Mouse (Mus musculus): Measurements from ENCODE around the gene Map7d2. TPM values are rescaled to one million over a fixed set of nuclear protein-coding genes. Genes with fewer than 3 reads are reported as not detected.

Map7d2 gene
- polyA plus RNA-seq, 1 experiment from 2014 or later = 40.1 TPM

DNA sequence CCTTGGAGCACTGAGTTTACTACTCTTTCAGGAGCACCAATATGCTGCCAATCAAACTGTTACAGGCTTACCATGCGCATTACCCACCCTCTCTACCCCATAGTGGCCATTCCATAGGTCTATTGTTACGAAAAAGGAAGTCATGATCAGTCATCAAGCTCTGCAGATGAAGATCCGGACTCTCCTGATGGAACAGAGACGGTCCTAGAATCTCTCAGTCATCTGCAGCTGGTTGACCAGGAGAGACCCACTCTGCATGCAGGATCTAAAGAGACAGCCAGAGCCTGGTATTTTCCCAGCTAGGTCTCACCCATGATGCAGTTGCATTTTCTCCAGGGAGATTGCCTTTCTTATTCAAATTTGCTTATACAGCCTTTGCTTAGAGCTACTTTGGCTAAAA lies 108.3 kb downstream of the Map7d2 start:
- Histone ChIP-seq H3K36me3 (replicated peaks) (no peaks in the 10 kb centered on the region), H3K27me3 (replicated peaks) (peaks cover 3% of the 10 kb centered on the region; the same call in 1 of the 2 replicates), H3K9ac (no peak overlapping the region), H3K27ac (no peak overlapping the region), H3K9me3 (no peaks in the 10 kb centered on the region), H3K4me2 (no peak overlapping the region), H3K4me1 (no peaks in the 10 kb centered on the region), H3K4me3 (no peak overlapping the region)
- 80% methylated on average over 4 of the region's 4 CpGs for WGBS
- no peak for ATAC-seq (replicated peaks)

- no peak within 1 kb of the TSS for H3K27ac ChIP-seq
- no peak within 1 kb of the TSS for H3K4me2 ChIP-seq
- H3K4me3 ChIP-seq = no peak within 1 kb of the TSS
- WGBS = 84% methylated on average over 6 of the region's 6 CpGs
- no peak within 1 kb of the TSS for H3K9ac ChIP-seq
- H3K27me3 ChIP-seq (replicated peaks) = peaks cover 3% of the 10 kb centered on the region; the same call in 1 of the 2 replicates
- no peak for ATAC-seq (replicated peaks)
- no peaks in the 10 kb centered on the region for H3K36me3 ChIP-seq (replicated peaks)
- no peaks in the 10 kb centered on the region for H3K9me3 ChIP-seq
- H3K4me1 ChIP-seq = no peaks in the 10 kb centered on the region
These were observed 112.0 kb downstream of the Map7d2 start, which contains the start of gene Bclaf3 for GRCm38 (mm10) chrX:159526388-159526787. Gene Bclaf3 (plus strand): TSS chrX:159526688.

- WGBS = 5% methylated on average over 38 of the region's 38 CpGs
- H3K27ac ChIP-seq = peak overlapping the region; percentile 81
These were observed 118.0 kb downstream of the Map7d2 start for GRCm38 (mm10) chrX:159532427-159532810.

DNA sequence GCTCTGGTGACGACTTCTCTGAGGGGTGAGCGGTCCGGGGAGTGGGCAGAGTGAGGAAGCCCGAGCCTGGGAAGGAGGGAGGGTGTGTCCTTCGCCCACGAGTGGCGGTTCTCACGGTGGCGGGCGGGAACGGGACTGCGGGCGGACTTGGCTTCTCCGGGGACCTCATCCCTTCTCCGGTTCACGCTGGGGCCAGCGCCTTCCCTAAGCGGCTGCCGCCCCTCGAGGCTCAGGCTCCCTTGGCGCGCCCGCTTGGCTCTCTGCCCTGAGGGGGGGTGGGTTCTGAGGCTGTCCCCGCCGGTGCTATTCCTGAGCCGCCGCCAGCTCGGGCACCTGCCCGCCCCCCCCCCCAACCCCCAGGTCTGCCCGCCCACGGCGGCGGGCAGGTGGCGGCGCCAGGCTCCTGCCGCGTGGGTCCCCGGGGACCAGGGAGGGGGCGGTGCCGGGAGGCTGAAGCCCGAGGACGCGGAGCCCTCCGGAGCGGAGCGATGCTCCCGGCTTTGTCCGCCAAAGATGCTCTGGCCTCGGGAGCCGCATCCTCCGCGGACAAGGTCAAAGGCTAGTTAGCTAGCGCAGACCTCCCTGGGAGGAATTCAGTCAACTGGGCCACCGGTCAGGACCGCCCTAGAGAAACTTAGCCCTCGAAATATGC lies 118.6 kb downstream of the Map7d2 start:
- no peak; the same call in 1 of the 2 replicates for ATAC-seq (replicated peaks)
- no peaks in the 10 kb centered on the region for H3K27me3 ChIP-seq (replicated peaks)
- 20% methylated on average over 30 of the region's 56 CpGs for WGBS
- H3K4me3 ChIP-seq = peak overlapping the region; percentile 63
- H3K36me3 ChIP-seq (replicated peaks) = no peaks in the 10 kb centered on the region
- no peaks in the 10 kb centered on the region for H3K9me3 ChIP-seq
- H3K9ac ChIP-seq = peak overlapping the region; percentile 61
- H3K4me1 ChIP-seq = peaks cover 3% of the 10 kb centered on the region; the same call in 1 of the 2 replicates
- peak overlapping the region; percentile 51 for H3K4me2 ChIP-seq
- H3K27ac ChIP-seq = peak overlapping the region; percentile 81

More at GRCm38 (mm10) chrX:159532427-159532810, 118.0 kb downstream of the Map7d2 start:
- peak overlapping the region; percentile 61 for H3K9ac ChIP-seq
- ATAC-seq (replicated peaks) = peak; percentile 99
- peak overlapping the region; percentile 63 for H3K4me3 ChIP-seq
- no peaks in the 10 kb centered on the region for H3K27me3 ChIP-seq (replicated peaks)
- no peaks in the 10 kb centered on the region for H3K36me3 ChIP-seq (replicated peaks)
- H3K9me3 ChIP-seq = no peaks in the 10 kb centered on the region
- peaks cover 3% of the 10 kb centered on the region; the same call in 1 of the 2 replicates for H3K4me1 ChIP-seq
- peak overlapping the region; percentile 51 for H3K4me2 ChIP-seq

DNA sequence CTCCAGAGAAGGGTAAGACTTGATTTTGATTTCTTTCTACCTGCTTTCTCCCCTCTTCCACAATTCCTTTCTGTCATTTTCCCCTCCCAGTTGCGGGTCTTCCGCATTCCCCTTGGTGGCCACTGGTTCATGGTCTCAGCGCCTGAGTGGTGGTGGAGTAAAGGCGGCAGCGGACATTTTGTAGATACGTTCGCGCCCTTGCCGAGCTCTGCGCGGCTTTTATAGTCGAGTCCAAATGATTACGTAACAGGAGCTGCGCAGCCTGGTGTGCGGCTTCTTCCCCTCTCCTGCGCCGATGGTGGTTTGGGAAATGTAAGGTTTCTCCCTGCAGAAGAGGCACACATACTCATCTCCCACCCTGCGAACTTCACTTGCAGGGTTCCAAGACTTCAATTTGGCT lies 127.6 kb downstream of the Map7d2 start:
- Histone ChIP-seq H3K27me3 (replicated peaks) (no peaks in the 10 kb centered on the region), H3K4me2 (no peak overlapping the region), H3K4me3 (no peak overlapping the region), H3K9ac (no peak overlapping the region), H3K36me3 (replicated peaks) (no peaks in the 10 kb centered on the region), H3K27ac (no peak overlapping the region), H3K4me1 (no peaks in the 10 kb centered on the region), H3K9me3 (no peaks in the 10 kb centered on the region)
- no peak for ATAC-seq (replicated peaks)
- 88% methylated on average over 18 of the region's 18 CpGs for WGBS

- no peak for ATAC-seq (replicated peaks)
- 96% methylated on average over 5 of the region's 5 CpGs for WGBS
These were observed 132.7 kb downstream of the Map7d2 start for GRCm38 (mm10) chrX:159547093-159547492.

More at GRCm38 (mm10) chrX:159547093-159547492, 132.7 kb downstream of the Map7d2 start:
- Histone ChIP-seq H3K36me3 (replicated peaks) (no peaks in the 10 kb centered on the region), H3K4me1 (no peaks in the 10 kb centered on the region), H3K4me3 (no peak overlapping the region), H3K4me2 (no peak overlapping the region), H3K27me3 (replicated peaks) (no peaks in the 10 kb centered on the region), H3K27ac (no peak overlapping the region), H3K9ac (no peak overlapping the region), H3K9me3 (no peaks in the 10 kb centered on the region)

Other genes with a start within 250 kb of the Map7d2 start
- gene Rps6ka3, start 204.3 kb upstream of the Map7d2 start, polyA plus RNA-seq (2015; fragmentation: Nextera tagmentation; extraction: Ambion mirVana) = 2.9 and 3.5 TPM in 2 replicates
- 78.8 and 87.7 TPM in 2 replicates for gene Eif1ax, start 42.4 kb upstream of the Map7d2 start, polyA plus RNA-seq (2015; fragmentation: Nextera tagmentation; extraction: Ambion mirVana)
- 25.5 and 26.3 TPM in 2 replicates for gene Bclaf3, start 112.1 kb downstream of the Map7d2 start, polyA plus RNA-seq (2015; fragmentation: Nextera tagmentation; extraction: Ambion mirVana)
- 44.5 TPM in 2 replicates for gene Sh3kbp1, start 212.7 kb downstream of the Map7d2 start, polyA plus RNA-seq (2015; fragmentation: Nextera tagmentation; extraction: Ambion mirVana)